Mouse (Mus musculus): ENCODE results near the gene Gnb4. TPM values are rescaled to one million over a fixed set of nuclear protein-coding genes. Genes with fewer than 3 reads are reported as not detected.

Gene Gnb4
- polyA plus RNA-seq (2015; fragmentation: Nextera tagmentation; extraction: Ambion mirVana) = 31.5 and 31.8 TPM in 2 replicates

GRCm38 (mm10) chr3:32616331-32617052 lies at the start of gene Gnb4:
Gene Gnb4, minus strand, starts transcription at chr3:32616585.
- under 1% methylated on average over 66 of the region's 83 CpGs for WGBS

GRCm38 (mm10) chr3:32661556-32661930 lies 45.2 kb upstream of the Gnb4 start:
- TF ChIP-seq CTCF (IDR thresholded peaks at IDR 0.05; ENCODE audit: low read depth) = no peak
- no peak overlapping the region for H3K9ac ChIP-seq (ENCODE audit: low read depth, low read length)
- no peaks in the 10 kb centered on the region for H3K36me3 ChIP-seq (ENCODE audit: control insufficient read depth, insufficient read depth)
- no peak overlapping the region for H3K4me3 ChIP-seq (ENCODE audit: low read depth, low read length)
- 80% methylated on average over 3 of the region's 3 CpGs for WGBS
- no peaks in the 10 kb centered on the region for H3K4me1 ChIP-seq (replicated peaks; ENCODE audit: control insufficient read depth, insufficient read depth, low read length)
- H3K27ac ChIP-seq (ENCODE audit: low read depth, low read length) = no peak overlapping the region
- ATAC-seq = no peak
- no peaks in the 10 kb centered on the region for H3K27me3 ChIP-seq (replicated peaks; ENCODE audit: control insufficient read depth, insufficient read depth, low read length)
- no peaks in the 10 kb centered on the region for H3K9me3 ChIP-seq (ENCODE audit: control insufficient read depth)
- H3K4me2 ChIP-seq (replicated peaks; ENCODE audit: low read depth) = no peak overlapping the region

More at GRCm38 (mm10) chr3:32616331-32617052, at the start of gene Gnb4:
- Histone ChIP-seq H3K4me3 (ENCODE audit: low read depth, low read length) (peak within 1 kb of the TSS; percentile 60), H3K4me2 (replicated peaks; ENCODE audit: low read depth) (peak within 1 kb of the TSS; percentile 77), H3K27me3 (replicated peaks; ENCODE audit: control insufficient read depth, insufficient read depth, low read length) (no peaks in the 10 kb centered on the region), H3K27ac (ENCODE audit: low read depth, low read length) (peak within 1 kb of the TSS; percentile 68), H3K4me1 (replicated peaks; ENCODE audit: control insufficient read depth, insufficient read depth, low read length) (no peaks in the 10 kb centered on the region), H3K9ac (ENCODE audit: low read depth, low read length) (peak within 1 kb of the TSS; percentile 59), H3K36me3 (ENCODE audit: control insufficient read depth, insufficient read depth) (no peaks in the 10 kb centered on the region), H3K9me3 (ENCODE audit: control insufficient read depth) (no peaks in the 10 kb centered on the region)
- no peak for TF ChIP-seq CTCF (IDR thresholded peaks at IDR 0.05; ENCODE audit: low read depth)
- ATAC-seq = peak; percentile 68

GRCm38 (mm10) chr3:32660831-32661555 lies 44.6 kb upstream of the Gnb4 start:
- ATAC-seq = no peak
- TF ChIP-seq CTCF (IDR thresholded peaks at IDR 0.05; ENCODE audit: low read depth) = no peak
- H3K4me2 ChIP-seq (replicated peaks; ENCODE audit: low read depth) = no peak overlapping the region
- no peak overlapping the region for H3K9ac ChIP-seq (ENCODE audit: low read depth, low read length)
- no peak overlapping the region for H3K4me3 ChIP-seq (ENCODE audit: low read depth, low read length)
- no peaks in the 10 kb centered on the region for H3K27me3 ChIP-seq (replicated peaks; ENCODE audit: control insufficient read depth, insufficient read depth, low read length)
- 63% methylated on average over 8 of the region's 8 CpGs for WGBS
- H3K27ac ChIP-seq (ENCODE audit: low read depth, low read length) = no peak overlapping the region
- H3K9me3 ChIP-seq (ENCODE audit: control insufficient read depth) = no peaks in the 10 kb centered on the region
- no peaks in the 10 kb centered on the region for H3K4me1 ChIP-seq (replicated peaks; ENCODE audit: control insufficient read depth, insufficient read depth, low read length)
- no peaks in the 10 kb centered on the region for H3K36me3 ChIP-seq (ENCODE audit: control insufficient read depth, insufficient read depth)

- Histone ChIP-seq H3K4me2 (replicated peaks; ENCODE audit: low read depth) (no peak overlapping the region), H3K9ac (ENCODE audit: low read depth, low read length) (no peak overlapping the region), H3K4me3 (ENCODE audit: low read depth, low read length) (no peak overlapping the region), H3K4me1 (replicated peaks; ENCODE audit: control insufficient read depth, insufficient read depth, low read length) (no peaks in the 10 kb centered on the region), H3K36me3 (ENCODE audit: control insufficient read depth, insufficient read depth) (no peaks in the 10 kb centered on the region), H3K9me3 (ENCODE audit: control insufficient read depth) (no peaks in the 10 kb centered on the region), H3K27me3 (replicated peaks; ENCODE audit: control insufficient read depth, insufficient read depth, low read length) (no peaks in the 10 kb centered on the region), H3K27ac (ENCODE audit: low read depth, low read length) (no peak overlapping the region)
- no peak for TF ChIP-seq CTCF (IDR thresholded peaks at IDR 0.05; ENCODE audit: low read depth)
- peak; percentile 11; the same call in 1 of the 2 replicates for ATAC-seq
- 68% methylated on average over 8 of the region's 8 CpGs for WGBS
Observed at GRCm38 (mm10) chr3:32660276-32660675, 43.9 kb upstream of the Gnb4 start.

- Histone ChIP-seq H3K27ac (ENCODE audit: low read depth, low read length) (0 out of 2 replicates have a peak overlapping the region, but pooled peaks have one; percentile 30), H3K27me3 (replicated peaks; ENCODE audit: control insufficient read depth, insufficient read depth, low read length) (no peaks in the 10 kb centered on the region), H3K4me1 (replicated peaks; ENCODE audit: control insufficient read depth, insufficient read depth, low read length) (no peaks in the 10 kb centered on the region), H3K9me3 (ENCODE audit: control insufficient read depth) (no peaks in the 10 kb centered on the region), H3K4me3 (ENCODE audit: low read depth, low read length) (no peak overlapping the region), H3K4me2 (replicated peaks; ENCODE audit: low read depth) (no peak overlapping the region), H3K9ac (ENCODE audit: low read depth, low read length) (no peak overlapping the region), H3K36me3 (ENCODE audit: control insufficient read depth, insufficient read depth) (no peaks in the 10 kb centered on the region)
- no peak for TF ChIP-seq CTCF (IDR thresholded peaks at IDR 0.05; ENCODE audit: low read depth)
- 83% methylated on average over 2 of the region's 2 CpGs for WGBS
- ATAC-seq = no peak
Observed at GRCm38 (mm10) chr3:32659506-32659905, 43.1 kb upstream of the Gnb4 start.

- peak overlapping the region; percentile 48 for H3K4me2 ChIP-seq (replicated peaks; ENCODE audit: low read depth)
- TF ChIP-seq CTCF (IDR thresholded peaks at IDR 0.05; ENCODE audit: low read depth) = no peak
- H3K4me3 ChIP-seq (ENCODE audit: low read depth, low read length) = peak overlapping the region; percentile 6; the same call in 1 of the 2 replicates
- no peaks in the 10 kb centered on the region for H3K27me3 ChIP-seq (replicated peaks; ENCODE audit: control insufficient read depth, insufficient read depth, low read length)
- peak; percentile 97 for ATAC-seq
- WGBS = 31% methylated on average over 16 of the region's 16 CpGs
- no peaks in the 10 kb centered on the region for H3K9me3 ChIP-seq (ENCODE audit: control insufficient read depth)
- H3K4me1 ChIP-seq (replicated peaks; ENCODE audit: control insufficient read depth, insufficient read depth, low read length) = no peaks in the 10 kb centered on the region
- H3K9ac ChIP-seq (ENCODE audit: low read depth, low read length) = no peak overlapping the region
- peak overlapping the region; percentile 30; the same call in 1 of the 2 replicates for H3K27ac ChIP-seq (ENCODE audit: low read depth, low read length)
- H3K36me3 ChIP-seq (ENCODE audit: control insufficient read depth, insufficient read depth) = no peaks in the 10 kb centered on the region
Observed at GRCm38 (mm10) chr3:32658821-32659220, 42.4 kb upstream of the Gnb4 start.
